In the genomic region with DNA sequence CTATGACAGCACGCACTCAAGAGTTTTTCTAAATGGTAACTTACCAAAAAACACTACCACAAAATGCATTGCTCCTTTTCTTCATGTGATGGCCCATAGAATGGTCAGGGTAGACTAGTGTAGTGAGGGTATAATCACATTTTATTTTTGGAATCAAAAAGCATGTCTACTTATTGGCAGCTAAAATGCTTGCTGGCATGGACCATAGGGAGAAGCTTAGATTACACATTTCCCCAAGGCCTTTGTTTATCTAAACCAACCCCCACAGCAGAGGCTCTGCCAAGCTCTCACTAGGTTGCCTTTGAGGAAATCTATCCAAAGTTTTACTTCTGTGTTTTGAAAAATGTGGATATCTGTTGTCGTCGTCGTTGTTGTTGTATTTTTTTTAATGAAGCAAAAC, we compare ENCODE assay signal across 12 mouse cellular contexts.
DNase-seq lines count a peak whose midpoint lies in the region; ATAC-seq and TF ChIP-seq lines count a peak whose summit lies in the region.
"Had no signal": no experiment of that assay in that cellular context is flagged by ENCODE, and none has a peak within 500 bp of the region (broad histone marks: within the 10 kb centered on the region; RNA-seq: fewer than 3 reads in every experiment).

No protein-coding gene starts in this region.

- H3K9me3 ChIP-seq in embryonic facial prominence, embryonic 13.5 days, result no peaks in the 10 kb centered on the region
- no peaks in the 10 kb centered on the region for H3K9me3 ChIP-seq in embryonic facial prominence, embryonic 10.5 days
- no peaks in the 10 kb centered on the region for H3K9me3 ChIP-seq in liver, postnatal 0 days (ENCODE audit: low read length)
- no peaks in the 10 kb centered on the region for H3K9me3 ChIP-seq in liver, embryonic 12.5 days (replicated peaks)
- H3K9me3 ChIP-seq in forebrain, embryonic 16.5 days (ENCODE audit: control insufficient read depth, low read length), result 0 out of 2 replicates have a peak, but pooled peaks cover 5% of the 10 kb centered on the region

- peak overlapping the region; percentile 58; the same call in 1 of the 2 replicates for H3K27ac ChIP-seq in embryonic facial prominence, embryonic 13.5 days
- H3K27ac ChIP-seq in embryonic facial prominence, embryonic 10.5 days (replicated peaks), result no peak overlapping the region
- no peak overlapping the region for H3K27ac ChIP-seq in liver, postnatal 0 days (ENCODE audit: low read depth)
- no peak overlapping the region for H3K27ac ChIP-seq in liver, embryonic 12.5 days
- H3K27ac ChIP-seq in forebrain, embryonic 16.5 days (ENCODE audit: low read length), result no peak overlapping the region
- H3K27ac ChIP-seq: forebrain, embryonic 13.5 days; liver, embryonic 14.5 days had no signal

- ATAC-seq in embryonic facial prominence, embryonic 13.5 days (ENCODE audit: insufficient number of reproducible peaks, insufficient read depth, low FRiP score, low TSS enrichment, low read depth), result peak; percentile 74; the same call in 1 of the 2 replicates
- no peak for ATAC-seq in liver, postnatal 0 days
- no peak for ATAC-seq in liver, embryonic 12.5 days
- no peak for ATAC-seq in forebrain, embryonic 16.5 days
- ATAC-seq: forebrain, embryonic 13.5 days had no signal

- H3K27me3 ChIP-seq in embryonic facial prominence, embryonic 13.5 days, result no peaks in the 10 kb centered on the region
- H3K27me3 ChIP-seq in embryonic facial prominence, embryonic 10.5 days (replicated peaks; ENCODE audit: low read depth, poor library complexity, severe bottlenecking), result no peaks in the 10 kb centered on the region
- H3K27me3 ChIP-seq in liver, postnatal 0 days (ENCODE audit: insufficient read depth, low read length), result no peaks in the 10 kb centered on the region
- H3K27me3 ChIP-seq in liver, embryonic 12.5 days (replicated peaks), result no peaks in the 10 kb centered on the region
- no peaks in the 10 kb centered on the region for H3K27me3 ChIP-seq in forebrain, embryonic 16.5 days (replicated peaks; ENCODE audit: control insufficient read depth, insufficient read depth, low read length)
- H3K27me3 ChIP-seq: forebrain, embryonic 13.5 days had no signal

- TF ChIP-seq CTCF in liver, postnatal 0 days (IDR thresholded peaks at IDR 0.05; ENCODE audit: low read depth), result no peak

- TF ChIP-seq EP300 in liver, postnatal 0 days (IDR thresholded peaks at IDR 0.05; ENCODE audit: low read depth), result no peak

- no peak overlapping the region for H3K9ac ChIP-seq in embryonic facial prominence, embryonic 13.5 days
- no peak overlapping the region for H3K9ac ChIP-seq in liver, postnatal 0 days (replicated peaks)
- no peak overlapping the region for H3K9ac ChIP-seq in liver, embryonic 12.5 days
- H3K9ac ChIP-seq in forebrain, embryonic 16.5 days (replicated peaks; ENCODE audit: low read depth, low read length), result no peak overlapping the region
- H3K9ac ChIP-seq: forebrain, embryonic 13.5 days; liver, embryonic 14.5 days had no signal

- H3K4me1 ChIP-seq in embryonic facial prominence, embryonic 13.5 days, result peaks cover 27% of the 10 kb centered on the region; the same call in 1 of the 2 replicates
- H3K4me1 ChIP-seq in embryonic facial prominence, embryonic 10.5 days, result peaks cover 6% of the 10 kb centered on the region; the same call in 1 of the 2 replicates
- H3K4me1 ChIP-seq in liver, postnatal 0 days (ENCODE audit: insufficient read depth), result no peaks in the 10 kb centered on the region; the same call in 1 of the 2 replicates
- H3K4me1 ChIP-seq in liver, embryonic 12.5 days, result no peaks in the 10 kb centered on the region
- no peaks in the 10 kb centered on the region; the same call in 1 of the 2 replicates for H3K4me1 ChIP-seq in forebrain, embryonic 16.5 days (replicated peaks; ENCODE audit: control insufficient read depth, insufficient read depth, low read length)

- no peak overlapping the region for H3K4me2 ChIP-seq in embryonic facial prominence, embryonic 13.5 days
- H3K4me2 ChIP-seq in liver, postnatal 0 days (ENCODE audit: low read depth, low read length), result no peak overlapping the region
- H3K4me2 ChIP-seq in liver, embryonic 12.5 days, result no peak overlapping the region
- no peak overlapping the region for H3K4me2 ChIP-seq in forebrain, embryonic 16.5 days (ENCODE audit: low read length)
- H3K4me2 ChIP-seq: forebrain, embryonic 13.5 days had no signal

- H3K4me3 ChIP-seq in embryonic facial prominence, embryonic 13.5 days, result no peak overlapping the region
- H3K4me3 ChIP-seq in embryonic facial prominence, embryonic 10.5 days, result no peak overlapping the region
- no peak overlapping the region for H3K4me3 ChIP-seq in liver, postnatal 0 days (ENCODE audit: low read depth, low read length)
- no peak overlapping the region for H3K4me3 ChIP-seq in liver, embryonic 12.5 days
- H3K4me3 ChIP-seq in forebrain, embryonic 16.5 days (replicated peaks; ENCODE audit: low read length), result no peak overlapping the region
- H3K4me3 ChIP-seq: forebrain, embryonic 13.5 days had no signal

- DNase-seq in embryonic facial prominence, embryonic 10.5 days (ENCODE audit: low spot score), result no peak
- peak; percentile 14 for DNase-seq in liver, postnatal 0 days
- DNase-seq in fibroblast of lung, adult 2 months (ENCODE audit: low read depth), result peak; percentile 30
- peak; percentile 32 to 40 for DNase-seq in lung, postnatal 4 days
- DNase-seq: cerebellum, adult 8-10 months; kidney, postnatal 25 days; thymus, postnatal 4 days had no signal

- H3K36me3 ChIP-seq in embryonic facial prominence, embryonic 13.5 days, result no peaks in the 10 kb centered on the region
- H3K36me3 ChIP-seq in embryonic facial prominence, embryonic 10.5 days (replicated peaks), result no peaks in the 10 kb centered on the region
- no peaks in the 10 kb centered on the region for H3K36me3 ChIP-seq in liver, postnatal 0 days (replicated peaks; ENCODE audit: insufficient read depth, low read length)
- H3K36me3 ChIP-seq in liver, embryonic 12.5 days, result no peaks in the 10 kb centered on the region
- no peaks in the 10 kb centered on the region for H3K36me3 ChIP-seq in forebrain, embryonic 16.5 days (ENCODE audit: control insufficient read depth, insufficient read depth)

- WGBS in embryonic facial prominence, embryonic 13.5 days, result 55% methylated on average over 4 of the region's 4 CpGs
- 79% methylated on average over 4 of the region's 4 CpGs for WGBS in embryonic facial prominence, embryonic 10.5 days
- 68% methylated on average over 4 of the region's 4 CpGs for WGBS in liver, postnatal 0 days (ENCODE audit: insufficient replicate concordance)
- WGBS in liver, embryonic 12.5 days (ENCODE audit: insufficient replicate concordance), result 84% methylated on average over 4 of the region's 4 CpGs
- 77% methylated on average over 4 of the region's 4 CpGs for WGBS in forebrain, embryonic 16.5 days
